Mouse (Mus musculus) heart, embryonic 16.5 days (tissue): ENCODE measurements around the gene Unc5c. TPM values are rescaled to one million over a fixed set of nuclear protein-coding genes. Genes with fewer than 3 reads are reported as not detected.

Experiments used
- ATAC-seq: fragments of 200-750 bp; cut with Nextera tagmentation; replicated peaks from 2 replicates; pipeline ENCODE4 v1.8.0; 2017; ENCODE audit warnings: moderate number of reproducible peaks; ENCODE audit not compliant: insufficient read depth, low FRiP score; ENCODE audit errors: extremely low read depth
- H3K27ac ChIP-seq: fragments of 300-500 bp; sonication (generic); 2 replicates; pipeline ENCODE4 v1.5.1; 2014; ENCODE audit warnings: mild to moderate bottlenecking, low read length, control low read depth, moderate library complexity
- H3K27me3 ChIP-seq: fragments of 300-500 bp; sonication (generic); 2 replicates; pipeline ENCODE4 v1.6.1; 2014; ENCODE audit warnings: low read length, mixed read lengths; ENCODE audit not compliant: control insufficient read depth, insufficient read depth
- H3K36me3 ChIP-seq: fragments of 300-500 bp; sonication (generic); 2 replicates; pipeline ENCODE4 v1.6.1; 2014; ENCODE audit not compliant: control insufficient read depth, insufficient read depth
- H3K4me1 ChIP-seq: fragments of 300-500 bp; sonication (generic); 2 replicates; pipeline ENCODE4 v1.6.1; 2014; ENCODE audit warnings: low read length, mixed read lengths; ENCODE audit not compliant: control insufficient read depth, insufficient read depth
- H3K4me2 ChIP-seq: fragments of 300-500 bp; sonication (generic); 2 replicates; pipeline ENCODE4 v1.6.1; 2014; ENCODE audit warnings: low read depth, mild to moderate bottlenecking, control low read depth, low read length
- H3K4me3 ChIP-seq: fragments of 300-500 bp; sonication (generic); 2 replicates; pipeline ENCODE4 v1.5.1; 2014; ENCODE audit warnings: mild to moderate bottlenecking, control low read depth, low read length
- H3K9ac ChIP-seq: fragments of 300-500 bp; sonication (generic); 2 replicates; pipeline ENCODE4 v1.6.1; 2014; ENCODE audit warnings: low read length, control low read depth
- H3K9me3 ChIP-seq: fragments of 300-500 bp; sonication (generic); replicated peaks from 2 replicates; pipeline ENCODE4 v1.6.1; 2016; ENCODE audit warnings: low read length; ENCODE audit not compliant: control insufficient read depth
- WGBS: fragments of 180-500 bp; shearing (Covaris S2); extraction: QIAGEN DNeasy Blood & Tissue Kit; methylation state at CpG from one replicate; pipeline ENCODE4 v1.1.7; 2014; 5-methylcytosine and 5-hydroxymethylcytosine counted together
- polyA plus RNA-seq: library from polyadenylated mRNA; unstranded; fragments of >200 nt; fragmentation: Nextera tagmentation; extraction: Ambion mirVana; gene quantifications from 2 replicates; pipeline ENCODE4 v1.2.1, GENCODE M21; 2015

The Unc5c gene
- polyA plus RNA-seq, 1 experiment from 2014 or later: 1.7 TPM

- Histone ChIP-seq H3K36me3 (no peaks in the 10 kb centered on the region), H3K4me2 (no peak overlapping the region), H3K4me3 (no peak overlapping the region), H3K9me3 (no peaks in the 10 kb centered on the region), H3K4me1 (no peaks in the 10 kb centered on the region), H3K9ac (no peak overlapping the region), H3K27ac (no peak overlapping the region), H3K27me3 (no peaks in the 10 kb centered on the region)
- no peak for ATAC-seq
Measured at GRCm38 (mm10) chr3:141581892-141582214, 116.8 kb downstream of the Unc5c start.

DNA sequence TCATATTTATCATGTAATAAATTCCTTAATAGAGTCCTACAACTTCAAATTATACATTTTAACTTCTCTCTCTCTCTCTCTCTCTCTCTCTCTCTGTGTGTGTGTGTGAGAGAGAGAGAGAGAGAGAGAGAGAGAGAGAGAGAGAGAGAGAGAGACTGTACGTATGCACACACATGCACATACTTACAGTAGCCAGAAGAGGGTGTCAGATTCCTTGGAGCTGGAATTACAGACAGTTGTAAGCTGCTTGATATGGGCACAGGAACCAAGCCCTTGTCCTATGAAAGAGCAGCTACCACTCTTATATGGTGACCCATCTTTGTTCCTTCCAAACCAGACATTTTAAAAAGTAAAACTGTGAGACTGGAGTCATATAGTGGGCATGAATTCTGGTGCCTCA is 118.2 kb downstream of the Unc5c start:
- no peaks in the 10 kb centered on the region for H3K27me3 ChIP-seq
- 80% methylated on average over 1 of the region's 1 CpGs for WGBS

DNA sequence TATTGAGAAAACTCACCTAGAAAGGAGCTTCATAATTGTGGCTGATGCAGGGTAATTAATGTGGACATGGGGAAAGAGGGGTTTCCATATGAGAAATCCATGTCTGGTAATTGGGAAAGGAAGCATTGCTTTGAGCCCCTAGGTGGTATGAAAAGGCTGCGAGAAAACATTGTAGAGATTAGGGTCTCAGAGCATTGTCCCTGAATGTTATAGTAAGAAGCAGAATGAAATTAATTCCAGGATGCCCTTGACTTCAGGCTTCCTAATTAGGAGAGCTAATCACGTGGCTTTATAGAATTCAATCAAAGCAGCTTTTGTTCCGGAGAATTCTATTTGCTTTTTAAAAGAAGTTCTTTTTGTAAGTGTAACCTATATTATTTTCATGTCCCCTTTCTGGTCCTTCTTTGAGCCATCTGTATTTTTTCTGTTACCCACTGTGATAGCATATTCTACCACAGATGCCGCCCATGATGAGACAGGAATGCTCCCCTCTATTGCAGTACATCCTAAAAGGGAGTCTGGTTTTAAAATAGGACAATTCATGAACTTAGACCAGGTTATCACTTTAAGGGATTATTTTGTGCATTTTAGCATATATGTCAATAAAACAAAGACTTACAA is 124.5 kb downstream of the Unc5c start:
- ATAC-seq: no peak
- Histone ChIP-seq H3K4me1 (no peaks in the 10 kb centered on the region), H3K4me2 (no peak overlapping the region), H3K9ac (no peak overlapping the region), H3K36me3 (no peaks in the 10 kb centered on the region), H3K4me3 (no peak overlapping the region), H3K27ac (no peak overlapping the region), H3K9me3 (no peaks in the 10 kb centered on the region), H3K27me3 (no peaks in the 10 kb centered on the region)
- 78% methylated on average over 4 of the region's 4 CpGs for WGBS

More for the DNA sequence above, 118.2 kb downstream of the Unc5c start:
- Histone ChIP-seq H3K4me2 (no peak overlapping the region), H3K9ac (no peak overlapping the region), H3K36me3 (no peaks in the 10 kb centered on the region), H3K27ac (no peak overlapping the region), H3K4me3 (no peak overlapping the region), H3K9me3 (no peaks in the 10 kb centered on the region), H3K4me1 (no peaks in the 10 kb centered on the region)
- no peak for ATAC-seq

DNA sequence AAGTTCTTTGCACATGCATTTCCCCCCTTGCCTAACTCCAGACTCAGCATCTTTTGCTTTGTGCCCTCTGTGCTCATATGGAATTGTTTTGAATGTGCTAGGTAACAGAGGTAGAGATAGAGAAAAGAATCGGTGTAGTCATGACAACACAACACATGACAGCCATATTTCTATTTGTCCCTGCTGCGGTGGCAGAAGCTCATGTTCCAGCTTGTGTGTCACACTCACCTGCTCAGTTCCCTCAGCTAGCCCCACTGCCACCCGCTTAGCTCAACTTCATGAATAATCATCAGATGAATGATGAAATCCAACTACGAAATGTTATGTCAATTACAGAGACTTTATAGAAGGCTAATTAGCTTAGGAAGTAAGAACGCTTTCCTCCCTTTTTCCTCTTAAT is 128.2 kb downstream of the Unc5c start:
- H3K36me3 ChIP-seq: no peaks in the 10 kb centered on the region
- no peak overlapping the region for H3K9ac ChIP-seq
- H3K9me3 ChIP-seq: no peaks in the 10 kb centered on the region
- ATAC-seq: no peak
- H3K27ac ChIP-seq: no peak overlapping the region
- H3K27me3 ChIP-seq: no peaks in the 10 kb centered on the region
- 83% methylated on average over 5 of the region's 5 CpGs for WGBS
- no peaks in the 10 kb centered on the region for H3K4me1 ChIP-seq
- H3K4me2 ChIP-seq: no peak overlapping the region
- H3K4me3 ChIP-seq: no peak overlapping the region

GRCm38 (mm10) chr3:141594120-141594519 is 129.1 kb downstream of the Unc5c start:
- WGBS: 54% methylated on average over 5 of the region's 5 CpGs
- H3K4me1 ChIP-seq: no peaks in the 10 kb centered on the region
- no peak overlapping the region for H3K27ac ChIP-seq
- H3K9ac ChIP-seq: no peak overlapping the region
- H3K27me3 ChIP-seq: no peaks in the 10 kb centered on the region
- no peak overlapping the region for H3K4me2 ChIP-seq
- no peak for ATAC-seq
- no peak overlapping the region for H3K4me3 ChIP-seq
- H3K9me3 ChIP-seq: no peaks in the 10 kb centered on the region
- no peaks in the 10 kb centered on the region for H3K36me3 ChIP-seq

GRCm38 (mm10) chr3:141595073-141595472 is 130.1 kb downstream of the Unc5c start:
- no peaks in the 10 kb centered on the region for H3K4me1 ChIP-seq
- H3K4me3 ChIP-seq: no peak overlapping the region
- no peaks in the 10 kb centered on the region for H3K36me3 ChIP-seq
- H3K27ac ChIP-seq: no peak overlapping the region
- no peaks in the 10 kb centered on the region for H3K27me3 ChIP-seq
- H3K4me2 ChIP-seq: no peak overlapping the region
- no peaks in the 10 kb centered on the region for H3K9me3 ChIP-seq
- no peak overlapping the region for H3K9ac ChIP-seq
- 46% methylated on average over 3 of the region's 3 CpGs for WGBS
- no peak for ATAC-seq

GRCm38 (mm10) chr3:141596461-141596860 is 131.4 kb downstream of the Unc5c start:
- no peak overlapping the region for H3K4me2 ChIP-seq
- 64% methylated on average over 3 of the region's 3 CpGs for WGBS
- no peak overlapping the region for H3K9ac ChIP-seq
- no peaks in the 10 kb centered on the region for H3K4me1 ChIP-seq
- no peak overlapping the region for H3K27ac ChIP-seq
- no peaks in the 10 kb centered on the region for H3K27me3 ChIP-seq
- H3K9me3 ChIP-seq: no peaks in the 10 kb centered on the region
- no peak overlapping the region for H3K4me3 ChIP-seq
- no peak for ATAC-seq
- no peaks in the 10 kb centered on the region for H3K36me3 ChIP-seq

GRCm38 (mm10) chr3:141596881-141597280 is 131.9 kb downstream of the Unc5c start:
- Histone ChIP-seq H3K9ac (no peak overlapping the region), H3K4me3 (no peak overlapping the region), H3K4me2 (no peak overlapping the region), H3K4me1 (no peaks in the 10 kb centered on the region), H3K27me3 (no peaks in the 10 kb centered on the region), H3K36me3 (no peaks in the 10 kb centered on the region), H3K27ac (no peak overlapping the region), H3K9me3 (no peaks in the 10 kb centered on the region)
- ATAC-seq: no peak
- 78% methylated on average over 1 of the region's 1 CpGs for WGBS

DNA sequence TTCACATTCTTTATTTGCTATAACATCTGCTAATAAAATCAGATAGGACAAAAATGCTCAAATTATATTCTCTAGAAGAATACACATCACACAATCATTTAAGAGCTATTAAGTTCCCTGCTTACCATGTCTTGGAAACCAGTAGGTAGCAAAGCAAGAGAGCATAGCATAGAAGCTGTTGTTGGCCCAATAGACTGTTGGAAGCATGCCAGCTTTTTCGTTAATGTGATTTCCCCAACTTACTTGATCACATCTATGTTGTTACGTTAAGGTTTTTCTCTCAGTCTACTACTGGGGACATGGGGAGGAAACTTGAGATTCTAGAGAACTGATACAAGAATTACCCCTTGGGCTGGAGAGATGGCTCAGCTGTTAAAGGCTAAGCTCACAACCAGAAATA is 133.0 kb downstream of the Unc5c start:
- no peak for ATAC-seq
- Histone ChIP-seq H3K36me3 (no peaks in the 10 kb centered on the region), H3K9ac (no peak overlapping the region), H3K9me3 (no peaks in the 10 kb centered on the region), H3K27me3 (no peaks in the 10 kb centered on the region), H3K27ac (no peak overlapping the region), H3K4me2 (no peak overlapping the region), H3K4me1 (no peaks in the 10 kb centered on the region), H3K4me3 (no peak overlapping the region)
- WGBS: 53% methylated on average over 2 of the region's 2 CpGs

GRCm38 (mm10) chr3:141598936-141599335 is 133.9 kb downstream of the Unc5c start:
- H3K4me3 ChIP-seq: no peak overlapping the region
- 81% methylated on average over 2 of the region's 2 CpGs for WGBS

More at GRCm38 (mm10) chr3:141598936-141599335, 133.9 kb downstream of the Unc5c start:
- no peak for ATAC-seq
- H3K4me1 ChIP-seq: no peaks in the 10 kb centered on the region
- no peak overlapping the region for H3K4me2 ChIP-seq
- no peak overlapping the region for H3K27ac ChIP-seq
- no peaks in the 10 kb centered on the region for H3K9me3 ChIP-seq
- H3K9ac ChIP-seq: no peak overlapping the region
- H3K27me3 ChIP-seq: no peaks in the 10 kb centered on the region
- no peaks in the 10 kb centered on the region for H3K36me3 ChIP-seq
